Mouse (Mus musculus) C3H10T1/2 (cell line): ENCODE results near the gene Mup21. TPM values are rescaled to one million over a fixed set of nuclear protein-coding genes. Genes with fewer than 3 reads are reported as not detected.

Experiments
- polyA plus RNA-seq, 2 experiments: library from polyadenylated mRNA; unstranded; fragments of >200 nt; fragmentation: generic; extraction: Trizol; gene quantifications; one replicate each; pipeline ENCODE4 v1.2.1; 2012; ENCODE audit warnings: missing spikeins in 2 of 2

Gene Mup21
- not detected for polyA plus RNA-seq

GRCm38 (mm10) chr4:62150811-62151210, at the start of gene Mup21:
Gene Mup21 (minus strand): TSS chr4:62150863.

Other genes with a start within 250 kb of the Mup21 start
- gene Mup20, start 96.7 kb downstream of the Mup21 start, polyA plus RNA-seq: not detected
- not detected for gene Mup3, start 63.5 kb downstream of the Mup21 start, polyA plus RNA-seq
- under 1 TPM; 0.02 to 0.42 TPM for gene Zfp37, start 80.2 kb upstream of the Mup21 start, polyA plus RNA-seq
- 10 to 100 TPM in 1 of 2 experiments, 1 to 10 TPM in 1; 1.4 to 15.5 TPM for gene Slc31a2, start 111.7 kb upstream of the Mup21 start, polyA plus RNA-seq
- 10 to 100 TPM in 1 of 2 experiments, 1 to 10 TPM in 1; 8.2 to 25.7 TPM for gene Fkbp15, start 209.7 kb upstream of the Mup21 start, polyA plus RNA-seq
- gene Slc31a1, start 209.9 kb upstream of the Mup21 start, polyA plus RNA-seq: 10 to 100 TPM in 1 of 2 experiments, 1 to 10 TPM in 1; 4.3 to 18.4 TPM